Mouse (Mus musculus): ENCODE measurements around the gene Abca3.
"Not testable (repeated sequence)": the region's sequence is repeated elsewhere in the genome, so short reads cannot be mapped to it uniquely, and the experiment has no call there.

The Abca3 gene

GRCm38 (mm10) chr17:24383789-24384188 is 32.0 kb downstream of the Abca3 start:
- no peak for DNase-seq (ENCODE audit: low read depth, low spot score)

- DNase-seq (ENCODE audit: low read depth, low spot score): no peak
Observed at GRCm38 (mm10) chr17:24388711-24389110, 37.0 kb downstream of the Abca3 start.

GRCm38 (mm10) chr17:24389865-24390264 is 38.1 kb downstream of the Abca3 start:
- DNase-seq (ENCODE audit: low read depth, low spot score): peak; percentile 30

GRCm38 (mm10) chr17:24391149-24391548 is 39.4 kb downstream of the Abca3 start:
- no peak for DNase-seq (ENCODE audit: low read depth, low spot score)

- DNase-seq (ENCODE audit: low read depth, low spot score): no peak
Observed at GRCm38 (mm10) chr17:24393527-24393926, 41.8 kb downstream of the Abca3 start.

- DNase-seq (ENCODE audit: low read depth, low spot score): no peak
Observed at GRCm38 (mm10) chr17:24394456-24394855, 42.7 kb downstream of the Abca3 start.

- no peak for DNase-seq (ENCODE audit: low read depth, low spot score)
Observed at GRCm38 (mm10) chr17:24402371-24402770, 50.6 kb downstream of the Abca3 start.

- no peak for DNase-seq (ENCODE audit: low read depth, low spot score)
Observed at GRCm38 (mm10) chr17:24407116-24407803, 55.5 kb downstream of the Abca3 start.

- DNase-seq (ENCODE audit: low read depth, low spot score): no peak
Observed at GRCm38 (mm10) chr17:24413557-24414211, 61.9 kb downstream of the Abca3 start.

GRCm38 (mm10) chr17:24414230-24414976 is 62.7 kb downstream of the Abca3 start, which contains the start of gene Rnps1:
Gene Rnps1, plus strand, starts transcription at chr17:24414565.
- DNase-seq (ENCODE audit: low read depth, low spot score): peak; percentile 100

- DNase-seq (ENCODE audit: low read depth, low spot score): no peak
Observed at GRCm38 (mm10) chr17:24415011-24415410, 63.3 kb downstream of the Abca3 start.

GRCm38 (mm10) chr17:24416051-24416652 is 64.4 kb downstream of the Abca3 start:
- DNase-seq (ENCODE audit: low read depth, low spot score): no peak

GRCm38 (mm10) chr17:24423114-24423513 is 71.4 kb downstream of the Abca3 start:
- no peak for DNase-seq (ENCODE audit: low read depth, low spot score)

GRCm38 (mm10) chr17:24424489-24424888 is 72.7 kb downstream of the Abca3 start:
- no peak for DNase-seq (ENCODE audit: low read depth, low spot score)

GRCm38 (mm10) chr17:24425326-24425725 is 73.6 kb downstream of the Abca3 start:
- not testable (repeated sequence) for DNase-seq (ENCODE audit: low read depth, low spot score)

- no peak for DNase-seq (ENCODE audit: low read depth, low spot score)
Observed at GRCm38 (mm10) chr17:24425905-24426304, 74.2 kb downstream of the Abca3 start.

- DNase-seq (ENCODE audit: low read depth, low spot score): peak; percentile 89
Observed at GRCm38 (mm10) chr17:24426471-24427169, 74.9 kb downstream of the Abca3 start, which contains the start of gene Eci1. Gene Eci1, plus strand, starts transcription at chr17:24426641.

GRCm38 (mm10) chr17:24427170-24427557 is 75.4 kb downstream of the Abca3 start:
- peak; percentile 8 for DNase-seq (ENCODE audit: low read depth, low spot score)

GRCm38 (mm10) chr17:24429201-24429983 is 77.6 kb downstream of the Abca3 start:
- no peak for DNase-seq (ENCODE audit: low read depth, low spot score)

GRCm38 (mm10) chr17:24437016-24437415 is 85.3 kb downstream of the Abca3 start:
- peak; percentile 49 for DNase-seq (ENCODE audit: low read depth, low spot score)

- DNase-seq (ENCODE audit: low read depth, low spot score): no peak
Observed at GRCm38 (mm10) chr17:24440377-24440776, 88.6 kb downstream of the Abca3 start.
